Mouse (Mus musculus) cerebellum, adult 9-11 months (tissue): Measurements from ENCODE around the gene Itgav.
A peak's percentile ranks its signal among the peaks of the same experiment; 100 is the strongest.

Experiments used
- DNase-seq: peaks from one replicate; pipeline ENCODE4 v3.0.0; 2022

Gene Itgav

DNA sequence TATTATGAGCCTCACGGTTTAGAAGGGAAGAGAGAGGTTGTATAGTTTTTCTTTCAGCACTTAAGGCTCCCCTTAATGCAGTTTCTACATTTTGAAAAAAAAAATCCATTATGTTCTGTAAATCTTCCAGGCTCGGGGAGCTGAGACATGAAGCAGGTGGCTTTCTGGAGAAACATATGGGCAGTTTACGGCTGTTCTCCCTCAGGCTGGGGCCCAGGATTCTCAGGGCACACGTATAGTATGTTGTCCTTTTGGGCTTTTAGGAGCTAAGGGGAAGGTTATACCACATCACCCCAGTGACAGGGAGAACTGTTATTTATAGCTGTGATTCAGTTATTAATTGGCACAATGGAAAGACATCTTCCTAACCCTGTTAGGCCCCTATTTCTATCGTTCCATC lies 101.0 kb downstream of the Itgav start:
- DNase-seq, result peak; percentile 45

DNA sequence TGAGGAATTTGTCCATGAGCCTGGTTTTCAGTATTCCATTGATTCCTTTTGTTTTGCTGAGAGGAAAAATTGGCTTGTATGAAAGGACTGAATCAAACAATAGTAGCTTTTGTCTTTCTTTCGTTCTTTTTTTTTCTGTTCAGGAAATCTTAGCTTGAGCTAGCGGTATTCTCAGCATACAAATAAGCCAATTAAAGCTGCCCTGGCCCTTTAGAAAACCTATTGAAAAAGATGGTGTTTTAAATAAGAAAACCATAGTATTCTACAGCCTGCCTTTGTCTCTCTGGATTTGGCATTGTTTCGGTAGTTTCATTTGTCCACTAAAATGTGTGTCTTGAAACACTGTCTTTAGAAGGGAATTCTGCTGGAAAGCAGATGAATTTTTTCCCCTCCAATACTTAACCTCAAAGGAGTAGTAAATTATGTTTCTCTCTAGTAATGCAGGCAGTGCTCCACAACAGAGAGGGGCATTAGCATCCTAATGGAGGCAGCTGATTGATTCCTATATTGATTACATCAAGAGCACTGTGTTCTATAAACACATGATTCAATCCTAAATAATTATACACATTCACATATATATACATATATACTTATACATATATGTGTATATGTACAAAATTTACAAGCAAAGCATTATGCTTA lies 104.8 kb downstream of the Itgav start:
- no peak for DNase-seq

GRCm38 (mm10) chr2:83832903-83833302 lies 108.7 kb downstream of the Itgav start:
- DNase-seq, result no peak

- DNase-seq, result no peak
Observed at GRCm38 (mm10) chr2:83835313-83836070, 111.3 kb downstream of the Itgav start.

DNA sequence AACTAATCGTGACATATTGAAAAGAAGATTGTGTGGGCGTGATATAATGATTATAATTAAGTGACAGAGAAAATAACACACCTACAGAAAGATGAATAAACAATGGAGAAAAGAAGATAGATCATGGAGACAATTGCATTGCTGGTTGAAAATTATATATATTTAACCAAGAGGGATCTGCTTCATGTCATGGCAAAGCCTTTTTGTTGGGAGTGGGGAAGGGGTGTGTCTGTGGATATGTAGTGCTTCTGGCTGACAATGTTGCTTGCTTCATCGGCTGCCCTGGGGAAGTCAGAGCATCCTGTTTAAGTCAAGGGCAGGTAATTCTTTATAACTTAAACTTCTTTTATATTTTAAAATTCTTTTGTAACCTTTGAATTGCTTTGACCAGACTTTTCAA lies 124.3 kb downstream of the Itgav start:
- no peak for DNase-seq

GRCm38 (mm10) chr2:83853423-83853822 lies 129.2 kb downstream of the Itgav start:
- DNase-seq, result no peak

- no peak for DNase-seq
Observed at GRCm38 (mm10) chr2:83856236-83856635, 132.0 kb downstream of the Itgav start.
